Mouse (Mus musculus) layer of hippocampus, adult 2 months (tissue): Measurements from ENCODE around the gene Fbf1. TPM values are rescaled to one million over a fixed set of nuclear protein-coding genes. Genes with fewer than 3 reads are reported as not detected.

Experiments
- DNase-seq, 2 experiments: peaks; one replicate each; pipeline ENCODE4 v3.0.0; 2022; ENCODE audit warnings: low spot score in 2 of 2
- H3K27ac ChIP-seq: fragments of 200-600 bp; 2 replicates; pipeline ENCODE4 v1.8.1; 2022
- H3K4me3 ChIP-seq: fragments of 200-600 bp; 2 replicates; pipeline ENCODE4 v1.8.1; 2022; ENCODE audit warnings: mild to moderate bottlenecking
- CTCF ChIP-seq: fragments of 200-600 bp; conservative IDR thresholded peaks from 2 replicates; pipeline ENCODE4 v1.8.1; 2022; ENCODE audit warnings: antibody characterized with exemption, mild to moderate bottlenecking, moderate library complexity
- long read RNA-seq, 2 experiments: library from polyadenylated mRNA; stranded (forward); transcript quantifications; one replicate each; pipeline ENCODE4 v2.0.0; 2021; ENCODE audit warnings: borderline mapping rate in 2 of 2
- total RNA-seq, 2 experiments: library from RNA; stranded (reverse); gene quantifications; 2 replicates each; pipeline ENCODE4 v1.2.3; 2021

Gene Fbf1
- 10 to 100 TPM; 91.6 to 96.4 TPM for total RNA-seq
- long read RNA-seq, experiment 1, full-length matches to known transcripts, result 1 of 48 reads
- long read RNA-seq, experiment 1, partial matches to known transcripts, result 32 of 48 reads
- long read RNA-seq, experiment 1, other reads (novel, unspliced or antisense), result 15 of 48 reads
- long read RNA-seq, experiment 2, full-length matches to known transcripts, result 1 of 67 reads
- long read RNA-seq, experiment 2, partial matches to known transcripts, result 26 of 67 reads
- long read RNA-seq, experiment 2, other reads (novel, unspliced or antisense), result 40 of 67 reads

- peak; percentile 97 to 99 for DNase-seq
- TF ChIP-seq CTCF, result 0 out of 2 replicates have a peak, but pooled peaks have one; percentile 5
Measured at GRCm38 (mm10) chr11:116167884-116168439, at the start of gene Fbf1. Fbf1 (minus strand) TSS chr11:116168166.

GRCm38 (mm10) chr11:116216549-116216948 lies 48.6 kb upstream of the Fbf1 start:
- Histone ChIP-seq H3K27ac (no peak overlapping the region), H3K4me3 (no peak overlapping the region)
- TF ChIP-seq CTCF, result no peak
- DNase-seq, result no peak

More at GRCm38 (mm10) chr11:116167884-116168439, at the start of gene Fbf1:
- H3K27ac ChIP-seq, result peak within 1 kb of the TSS; percentile 91
- H3K4me3 ChIP-seq, result peak within 1 kb of the TSS; percentile 91

GRCm38 (mm10) chr11:116215991-116216390 lies 48.0 kb upstream of the Fbf1 start:
- DNase-seq, result no peak
- no peak overlapping the region for H3K27ac ChIP-seq
- TF ChIP-seq CTCF, result no peak
- no peak overlapping the region for H3K4me3 ChIP-seq

- peak; percentile 60 for TF ChIP-seq CTCF
- DNase-seq, result no peak
- H3K4me3 ChIP-seq, result no peak overlapping the region
- no peak overlapping the region for H3K27ac ChIP-seq
Measured at GRCm38 (mm10) chr11:116215181-116215580, 47.2 kb upstream of the Fbf1 start.

GRCm38 (mm10) chr11:116213877-116214510 lies 46.0 kb upstream of the Fbf1 start:
- Histone ChIP-seq H3K4me3 (no peak overlapping the region), H3K27ac (no peak overlapping the region)
- no peak for TF ChIP-seq CTCF
- no peak for DNase-seq

GRCm38 (mm10) chr11:116212847-116213246 lies 44.9 kb upstream of the Fbf1 start:
- DNase-seq, result no peak
- TF ChIP-seq CTCF, result no peak
- Histone ChIP-seq H3K27ac (no peak overlapping the region), H3K4me3 (no peak overlapping the region)

- no peak for TF ChIP-seq CTCF
- Histone ChIP-seq H3K27ac (no peak overlapping the region), H3K4me3 (no peak overlapping the region)
- no peak for DNase-seq
Measured at GRCm38 (mm10) chr11:116210696-116211095, 42.7 kb upstream of the Fbf1 start.

GRCm38 (mm10) chr11:116209257-116209656 lies 41.3 kb upstream of the Fbf1 start:
- no peak for DNase-seq
- TF ChIP-seq CTCF, result no peak
- no peak overlapping the region for H3K4me3 ChIP-seq
- H3K27ac ChIP-seq, result no peak overlapping the region

- DNase-seq, result no peak
- H3K4me3 ChIP-seq, result no peak overlapping the region
- no peak for TF ChIP-seq CTCF
- H3K27ac ChIP-seq, result no peak overlapping the region
Measured at GRCm38 (mm10) chr11:116208660-116209059, 40.7 kb upstream of the Fbf1 start.

GRCm38 (mm10) chr11:116206678-116207077 lies 38.7 kb upstream of the Fbf1 start:
- no peak for DNase-seq
- TF ChIP-seq CTCF, result no peak
- H3K27ac ChIP-seq, result no peak overlapping the region
- no peak overlapping the region for H3K4me3 ChIP-seq

- H3K27ac ChIP-seq, result no peak overlapping the region
- no peak for TF ChIP-seq CTCF
- DNase-seq, result no peak
- H3K4me3 ChIP-seq, result no peak overlapping the region
Measured at GRCm38 (mm10) chr11:116203150-116203549, 35.2 kb upstream of the Fbf1 start.

- Histone ChIP-seq H3K4me3 (no peak overlapping the region), H3K27ac (no peak overlapping the region)
- TF ChIP-seq CTCF, result no peak
- DNase-seq, result no peak
Measured at GRCm38 (mm10) chr11:116201151-116201550, 33.2 kb upstream of the Fbf1 start.

GRCm38 (mm10) chr11:116198639-116199531 lies 30.9 kb upstream of the Fbf1 start, which contains the start of the genes Ten1 and Acox1:
Ten1 (plus strand) TSS chr11:116198855.
Acox1 (minus strand) TSS chr11:116199045.
- peak within 1 kb of the TSS; percentile 77 for H3K4me3 ChIP-seq
- no peak for TF ChIP-seq CTCF
- DNase-seq, result peak; percentile 96

More at GRCm38 (mm10) chr11:116198639-116199531, 30.9 kb upstream of the Fbf1 start, which contains the start of the genes Ten1 and Acox1:
- peak within 1 kb of the TSS; percentile 99 for H3K27ac ChIP-seq
